Mouse (Mus musculus) cortical plate, adult 2 months (tissue): ENCODE data around the gene C5ar1.

Source experiments
- CTCF ChIP-seq: fragments of 200-500 bp; IDR thresholded peaks from 2 replicates; pipeline ENCODE4 v1.5.1; 2011; ENCODE audit warnings: mild to moderate bottlenecking, control low read depth, low read length; ENCODE audit not compliant: insufficient read depth; ENCODE audit errors: extremely low read depth
- POLR2A ChIP-seq: fragments of 200-500 bp; IDR thresholded peaks from 2 replicates; pipeline ENCODE4 v1.6.1; 2011; ENCODE audit warnings: mild to moderate bottlenecking, low read length, control low read depth; ENCODE audit not compliant: insufficient read depth; ENCODE audit errors: extremely low read depth

DNA sequence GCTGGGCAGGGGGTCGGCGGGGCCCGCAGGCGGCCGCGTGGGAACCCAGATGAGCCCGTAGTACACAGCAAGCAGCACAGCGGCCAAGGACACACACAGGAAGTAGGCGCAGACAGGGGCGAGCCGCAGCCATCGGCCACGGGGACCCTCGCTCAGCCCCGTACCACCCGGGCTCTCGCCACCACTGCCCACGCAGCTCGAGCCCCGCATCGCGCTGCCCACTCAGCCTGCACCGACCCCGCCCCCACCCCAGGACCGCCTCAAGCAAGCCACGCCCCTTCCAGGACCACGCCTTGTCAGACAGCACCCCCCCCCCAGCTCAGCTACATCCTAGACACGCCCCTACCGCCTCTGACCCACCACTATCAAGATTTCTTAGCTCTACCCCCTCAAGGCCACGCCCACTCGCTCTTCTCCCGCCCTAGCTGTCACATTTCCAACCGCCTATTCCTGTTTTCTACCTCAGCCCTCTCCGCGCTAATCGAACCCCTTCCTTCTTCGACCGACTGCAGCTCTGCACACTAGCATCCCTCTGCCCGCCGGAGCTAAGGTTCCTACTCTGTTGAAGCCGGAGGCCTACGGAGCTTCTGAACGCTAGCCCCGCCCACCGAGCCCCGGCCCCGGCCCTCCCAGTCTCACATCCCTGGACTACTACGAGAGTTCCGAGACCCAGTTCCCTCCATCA, 13.9 kb upstream of the C5ar1 start, which contains the start of gene Inafm1:
- TF ChIP-seq POLR2A (peak; percentile 38; the same call in 1 of the 2 replicates), CTCF (no peak)
